Mouse (Mus musculus) small intestine, adult 2 months (tissue): ENCODE results near the gene Ebna1bp2. TPM values are rescaled to one million over a fixed set of nuclear protein-coding genes. Genes with fewer than 3 reads are reported as not detected.
A peak's percentile ranks its signal among the peaks of the same experiment; 100 is the strongest.

Experiments used
- H3K27ac ChIP-seq: fragments of 200-500 bp; 2 replicates; pipeline ENCODE4 v1.5.1; 2012; ENCODE audit warnings: low read depth, low read length, control low read depth, inconsistent platforms; ENCODE audit not compliant: insufficient read depth
- H3K27me3 ChIP-seq: fragments of 200-500 bp; 2 replicates; pipeline ENCODE4 v1.6.1; 2012; ENCODE audit warnings: mild to moderate bottlenecking, moderate library complexity, low read length, inconsistent platforms; ENCODE audit not compliant: control insufficient read depth, insufficient read depth
- H3K36me3 ChIP-seq: fragments of 200-500 bp; 2 replicates; pipeline ENCODE4 v1.6.1; 2012; ENCODE audit warnings: mild to moderate bottlenecking, low read length, control low read depth, inconsistent platforms; ENCODE audit not compliant: control insufficient read depth, insufficient read depth
- H3K4me1 ChIP-seq: fragments of 200-500 bp; 2 replicates; pipeline ENCODE4 v1.6.1; 2012; ENCODE audit warnings: low read length, inconsistent platforms, mixed read lengths; ENCODE audit not compliant: control insufficient read depth, insufficient read depth, insufficient read length
- H3K4me3 ChIP-seq: fragments of 200-500 bp; 2 replicates; pipeline ENCODE4 v1.5.1; 2012; ENCODE audit warnings: low read depth, mild to moderate bottlenecking, control low read depth, inconsistent platforms, low read length, moderate library complexity
- CTCF ChIP-seq: fragments of 200-500 bp; IDR thresholded peaks from 2 replicates; pipeline ENCODE4 v1.5.1; 2012; ENCODE audit warnings: low read depth, mild to moderate bottlenecking, control low read depth, inconsistent platforms, low read length, moderate library complexity, mixed read lengths; ENCODE audit not compliant: insufficient replicate concordance, insufficient read length; ENCODE audit errors: extremely low read depth
- POLR2A ChIP-seq: fragments of 200-500 bp; IDR thresholded peaks from 2 replicates; pipeline ENCODE4 v1.6.1; 2012; ENCODE audit warnings: low read depth, mild to moderate bottlenecking, control low read depth, inconsistent platforms, low read length, moderate library complexity
- WGBS: fragments of 180-500 bp; shearing (Covaris S2); methylation state at CpG from one replicate; pipeline ENCODE4 v1.1.7; 2018; 5-methylcytosine and 5-hydroxymethylcytosine counted together
- polyA plus RNA-seq: library from polyadenylated mRNA; depleted of rRNA; stranded (reverse); fragments of >200 nt; gene quantifications from 2 replicates; pipeline ENCODE4 v1.2.3, GENCODE M21; 2012; rRNA removed

Gene Ebna1bp2
- polyA plus RNA-seq, 1 experiment: 11.2 TPM

DNA sequence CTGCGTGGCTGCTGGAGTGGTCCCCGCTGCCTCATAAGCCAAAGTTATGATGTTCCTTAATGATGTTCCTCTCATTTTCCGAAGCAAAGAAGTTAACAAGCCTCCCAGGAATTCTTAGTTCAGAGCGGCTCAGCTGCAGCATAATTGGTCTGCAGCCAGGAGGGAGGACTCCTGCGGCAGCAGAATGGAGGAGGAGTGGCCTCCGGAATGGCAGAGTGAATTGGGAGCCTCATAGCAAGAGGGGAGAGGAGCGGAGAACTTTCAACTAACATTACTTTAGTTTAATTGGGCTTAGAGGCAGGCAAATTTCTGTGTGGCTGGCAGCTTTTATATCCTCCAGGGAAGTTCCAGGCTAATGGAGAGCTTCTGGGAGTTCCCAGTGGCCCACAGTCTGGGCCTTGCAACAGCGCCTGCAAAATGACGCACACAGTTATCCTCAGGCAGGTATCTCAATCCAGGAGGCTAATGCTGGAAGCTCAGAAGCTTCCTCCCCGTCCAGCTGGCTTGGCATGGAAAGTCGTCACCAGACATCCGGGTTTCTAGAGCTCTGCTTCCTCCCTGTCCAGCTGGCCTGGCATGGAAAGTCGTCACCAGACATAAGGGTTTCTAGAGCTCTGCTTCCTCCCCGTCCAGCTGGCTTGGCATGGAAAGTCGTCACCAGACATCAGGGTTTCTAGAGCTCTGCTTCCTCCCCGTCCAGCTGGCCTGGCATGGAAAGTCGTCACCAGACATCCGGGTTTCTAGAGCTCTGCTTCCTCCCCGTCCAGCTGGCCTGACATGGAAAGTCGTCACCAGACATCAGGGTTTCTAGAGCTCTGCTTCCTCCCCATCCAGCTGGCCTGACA, 22.0 kb downstream of the Ebna1bp2 start:
- H3K4me1 ChIP-seq: no peaks in the 10 kb centered on the region
- no peak overlapping the region for H3K27ac ChIP-seq
- H3K27me3 ChIP-seq: no peaks in the 10 kb centered on the region
- no peak for TF ChIP-seq POLR2A
- no peak for TF ChIP-seq CTCF
- no peaks in the 10 kb centered on the region for H3K36me3 ChIP-seq
- WGBS: 41% methylated on average over 20 of the region's 20 CpGs
- no peak overlapping the region for H3K4me3 ChIP-seq

DNA sequence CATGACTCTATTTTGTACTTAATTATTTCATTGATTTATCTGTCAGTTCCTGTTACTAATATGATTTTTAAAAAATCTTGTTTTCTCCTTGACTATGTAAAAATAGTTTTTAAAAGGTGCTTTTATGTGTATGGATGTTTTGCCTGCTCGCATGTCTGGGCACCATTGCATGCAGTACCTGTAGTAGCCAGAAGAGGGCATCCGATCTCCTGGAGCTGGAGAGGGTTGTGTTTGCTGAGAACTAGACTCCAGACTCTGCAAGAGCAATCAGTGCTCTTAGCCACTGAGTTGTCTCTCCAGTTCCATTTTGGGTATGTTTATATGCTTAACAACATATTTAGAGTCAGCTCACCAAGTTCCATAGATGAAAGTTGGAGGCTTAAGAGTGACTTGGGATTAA, 24.6 kb downstream of the Ebna1bp2 start:
- TF ChIP-seq POLR2A (no peak), CTCF (peak; percentile 72; the same call in 1 of the 2 replicates)
- no peaks in the 10 kb centered on the region for H3K27me3 ChIP-seq
- 4% methylated on average over 2 of the region's 2 CpGs for WGBS
- no peaks in the 10 kb centered on the region for H3K36me3 ChIP-seq
- no peak overlapping the region for H3K4me3 ChIP-seq
- H3K27ac ChIP-seq: no peak overlapping the region
- no peaks in the 10 kb centered on the region for H3K4me1 ChIP-seq

DNA sequence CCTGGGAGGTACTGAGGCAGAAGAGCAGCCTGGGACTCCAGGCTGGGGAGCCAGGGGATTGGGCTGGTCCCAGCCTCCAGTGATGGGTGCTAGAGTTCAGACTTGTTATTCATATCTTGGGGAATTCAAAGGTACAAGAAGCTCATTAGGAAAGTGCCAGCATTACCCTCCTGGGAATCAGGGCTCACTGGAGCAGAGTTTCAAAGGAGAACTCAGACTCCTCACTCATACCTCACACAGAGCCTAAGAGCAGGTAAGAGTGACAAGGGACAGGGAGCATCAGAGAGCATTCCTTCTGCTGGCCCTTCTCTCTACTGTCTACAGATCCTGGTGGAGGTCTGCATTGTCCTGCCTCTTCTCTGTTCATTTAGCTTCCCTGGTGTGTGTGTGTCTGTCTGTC, 38.1 kb downstream of the Ebna1bp2 start, which contains the start of gene Olfr62:
Olfr62 (plus strand) TSS at position 301 of the 400 bp plus-strand sequence.
- no peak within 1 kb of the TSS for H3K27ac ChIP-seq
- TF ChIP-seq CTCF: no peak
- TF ChIP-seq POLR2A: no peak
- no peaks in the 10 kb centered on the region for H3K27me3 ChIP-seq
- H3K4me1 ChIP-seq: no peaks in the 10 kb centered on the region
- no peak within 1 kb of the TSS for H3K4me3 ChIP-seq
- no peaks in the 10 kb centered on the region for H3K36me3 ChIP-seq

Other genes starting within 250 kb of the Ebna1bp2 start
- 18.5 and 35.1 TPM in 2 replicates for gene Szt2, start 211.5 kb upstream of the Ebna1bp2 start, polyA plus RNA-seq
- gene Med8, start 211.5 kb upstream of the Ebna1bp2 start, polyA plus RNA-seq: 10.7 and 19.5 TPM in 2 replicates
- 128 and 324 TPM in 2 replicates for gene Elovl1, start 192.7 kb upstream of the Ebna1bp2 start, polyA plus RNA-seq
- gene Cdc20, start 183.4 kb upstream of the Ebna1bp2 start, polyA plus RNA-seq: 22.3 and 42.8 TPM in 2 replicates
- gene Mpl, start 163.3 kb upstream of the Ebna1bp2 start, polyA plus RNA-seq: 0.08 TPM in 1 of 2 replicates, not detected in the other
- gene Tie1, start 130.7 kb upstream of the Ebna1bp2 start, polyA plus RNA-seq: 8.6 and 16.2 TPM in 2 replicates
- 62.2 and 164 TPM in 2 replicates for gene 2610528J11Rik, start 93.8 kb upstream of the Ebna1bp2 start, polyA plus RNA-seq
- gene Tmem125, start 76.8 kb upstream of the Ebna1bp2 start, polyA plus RNA-seq: 37.2 and 68.8 TPM in 2 replicates
- not detected in 2 replicates for gene Cfap57, start within 50 bp of the Ebna1bp2 start, polyA plus RNA-seq
- gene Olfr62, start 38.2 kb downstream of the Ebna1bp2 start, polyA plus RNA-seq: not detected in 2 replicates
- 0.24 TPM in 1 of 2 replicates, not detected in the other for gene Olfr1342, start 72.0 kb downstream of the Ebna1bp2 start, polyA plus RNA-seq
- gene Olfr1341, start 82.7 kb downstream of the Ebna1bp2 start, polyA plus RNA-seq: not detected in 2 replicates
- gene Olfr1340, start 99.3 kb downstream of the Ebna1bp2 start, polyA plus RNA-seq: not detected in 2 replicates
- not detected in 2 replicates for gene Olfr1339, start 111.4 kb downstream of the Ebna1bp2 start, polyA plus RNA-seq
- not detected in 2 replicates for gene Olfr1338, start 137.9 kb downstream of the Ebna1bp2 start, polyA plus RNA-seq
- not detected in 2 replicates for gene Olfr1337, start 161.8 kb downstream of the Ebna1bp2 start, polyA plus RNA-seq
- not detected in 2 replicates for gene Olfr1335, start 189.1 kb downstream of the Ebna1bp2 start, polyA plus RNA-seq
- gene Olfr1333, start 215.5 kb downstream of the Ebna1bp2 start, polyA plus RNA-seq: not detected in 2 replicates
- not detected in 2 replicates for gene Olfr1331, start 243.8 kb downstream of the Ebna1bp2 start, polyA plus RNA-seq